Mouse (Mus musculus) limb, embryonic 13.5 days (tissue): ENCODE results near the gene Kcnc1. TPM values are rescaled to one million over a fixed set of nuclear protein-coding genes. Genes with fewer than 3 reads are reported as not detected.

Experiments
- polyA plus RNA-seq: library from polyadenylated mRNA; unstranded; fragments of >200 nt; fragmentation: Nextera tagmentation; extraction: Ambion mirVana; gene quantifications from 2 replicates; pipeline ENCODE4 v1.2.1, GENCODE M21; 2015

The Kcnc1 gene
- polyA plus RNA-seq, 1 experiment from 2014 or later, result 0.60 TPM

Other genes with a start within 250 kb of the Kcnc1 start
- 0.96 and 1.1 TPM in 2 replicates for gene Abcc8, start 216.5 kb upstream of the Kcnc1 start, polyA plus RNA-seq
- 0.84 and 1.5 TPM in 2 replicates for gene Ush1c, start 158.0 kb upstream of the Kcnc1 start, polyA plus RNA-seq
- 0.43 and 0.56 TPM in 2 replicates for gene Otog, start 155.5 kb upstream of the Kcnc1 start, polyA plus RNA-seq
- 59.2 and 69.5 TPM in 2 replicates for gene Myod1, start 20.0 kb upstream of the Kcnc1 start, polyA plus RNA-seq
- gene Sergef, start 243.3 kb downstream of the Kcnc1 start, polyA plus RNA-seq, result 13.2 and 14.7 TPM in 2 replicates